In the genomic region with DNA sequence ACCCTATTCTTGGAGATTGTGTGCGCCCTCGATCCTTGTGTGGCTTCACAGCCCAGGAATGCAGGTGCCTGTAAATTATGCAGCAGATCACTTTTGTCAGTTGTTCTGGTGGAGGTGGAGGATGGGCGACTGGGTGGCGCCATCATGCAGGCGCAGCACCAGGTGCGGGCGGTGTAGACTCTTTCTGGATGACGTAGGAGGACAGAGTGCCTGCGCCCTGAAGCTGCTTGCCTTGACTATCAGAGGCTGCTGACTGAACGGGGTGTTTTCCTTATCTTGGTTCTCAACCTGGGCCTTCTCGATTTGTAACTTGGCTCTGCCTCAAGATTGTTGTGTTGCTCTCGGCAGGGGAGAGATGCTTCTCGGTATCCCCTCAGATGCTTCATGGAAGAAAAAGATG, we compare ENCODE assay signal across 16 mouse cellular contexts. TPM values are rescaled to one million over a fixed set of nuclear protein-coding genes. Genes with fewer than 3 reads are reported as not detected.
DNase-seq lines count a peak whose midpoint lies in the region; ATAC-seq and TF ChIP-seq lines count a peak whose summit lies in the region.
"Had no signal": no experiment of that assay in that cellular context is flagged by ENCODE, and none has a peak within 500 bp of the region (broad histone marks: within the 10 kb centered on the region; RNA-seq: fewer than 3 reads in every experiment).

No protein-coding gene starts in this region.

- peak; percentile 98 for ATAC-seq in megakaryocyte progenitor cell, adult 5-6 weeks (replicated peaks; ENCODE audit: poor library complexity)
- ATAC-seq: lung, postnatal 0 days had no signal

- peak overlapping the region; percentile 12 for H3K9ac ChIP-seq in MEL (ENCODE audit: control insufficient read depth, low read depth, low read length, poor library complexity, severe bottlenecking)
- H3K9ac ChIP-seq: embryonic facial prominence, embryonic 12.5 days; forebrain, embryonic 12.5 days had no signal

- peaks cover 0 to 1% of the 10 kb centered on the region in 2 experiments; a peak in 2 of 4 replicates for H3K27me3 ChIP-seq in MEL (ENCODE audit: control insufficient read depth in 1 of 2, insufficient read depth in 2 of 2, low read length in 2 of 2)
- no peaks in the 10 kb centered on the region for H3K27me3 ChIP-seq in erythroblast, embryonic 14.5 days (ENCODE audit: control insufficient read depth)
- H3K27me3 ChIP-seq: embryonic facial prominence, embryonic 12.5 days; forebrain, embryonic 12.5 days had no signal

- DNase-seq in right cerebral cortex, adult 18-20 months = peak; percentile 7
- no peak for DNase-seq in right cerebral cortex, postnatal 10 days (ENCODE audit: low spot score in 2 of 2)
- DNase-seq in MEL (ENCODE audit: low read depth, low spot score) = peak; percentile 95
- DNase-seq in frontal cortex, adult 2 months (ENCODE audit: extremely low spot score in 1 of 2, low spot score in 1 of 2) = no peak
- no peak for DNase-seq in urinary bladder, adult 18-20 months (ENCODE audit: low spot score in 2 of 2)
- no peak for DNase-seq in yolk sac, embryonic 10.5 days (ENCODE audit: low spot score)
- DNase-seq: adrenal gland, adult 2 months; gastrocnemius, adult 2 months; kidney, postnatal 36 days; layer of hippocampus, postnatal 36 days; right cerebral cortex, postnatal 25 days had no signal

- no peak for TF ChIP-seq RAD21 in MEL (IDR thresholded peaks at IDR 0.05; ENCODE audit: low read depth, low read length)

- TF ChIP-seq POLR2A in MEL (IDR thresholded peaks at IDR 0.05; ENCODE audit: control insufficient read depth in 1 of 2, insufficient read depth in 1 of 2, low read depth in 1 of 2, low read length in 2 of 2, poor library complexity in 1 of 2) = no peak

- TF ChIP-seq CTCF in MEL (IDR thresholded peaks at IDR 0.05 in 2 of 3, conservative IDR thresholded peaks at IDR 0.05 in 1 of 3; ENCODE audit: control insufficient read depth in 1 of 3, insufficient read depth in 1 of 3, low read depth in 2 of 3, low read length in 3 of 3, poor library complexity in 1 of 3, severe bottlenecking in 1 of 3) = peak in 1 of 3 experiments; percentile 9; a peak in 1 of 6 replicates

- no peaks in the 10 kb centered on the region for H3K9me3 ChIP-seq in MEL (replicated peaks; ENCODE audit: insufficient read depth, low read length)
- peaks cover 3% of the 10 kb centered on the region; the same call in 1 of the 2 replicates for H3K9me3 ChIP-seq in erythroblast, embryonic 14.5 days (ENCODE audit: control insufficient read depth, low read length)
- H3K9me3 ChIP-seq: embryonic facial prominence, embryonic 12.5 days; forebrain, embryonic 12.5 days had no signal

- peak; percentile 84 to 90 for TF ChIP-seq EP300 in MEL (IDR thresholded peaks at IDR 0.05; ENCODE audit: low read depth in 1 of 2, low read length in 2 of 2)

- peaks cover 0 to 5% of the 10 kb centered on the region in 2 experiments; a peak in 1 of 4 replicates for H3K36me3 ChIP-seq in MEL (ENCODE audit: control insufficient read depth in 1 of 2, insufficient read depth in 2 of 2, low read length in 2 of 2)
- H3K36me3 ChIP-seq in erythroblast, embryonic 14.5 days (ENCODE audit: control insufficient read depth) = no peaks in the 10 kb centered on the region
- H3K36me3 ChIP-seq: embryonic facial prominence, embryonic 12.5 days; forebrain, embryonic 12.5 days had no signal

- H3K79me2 ChIP-seq in MEL (ENCODE audit: control insufficient read depth, insufficient read depth, low read length, poor library complexity) = no peaks in the 10 kb centered on the region

- peak overlapping the region; percentile 16 to 38; a peak in 2 of 4 replicates for H3K4me3 ChIP-seq in MEL (ENCODE audit: control insufficient read depth in 1 of 2, insufficient read depth in 1 of 2, low read depth in 2 of 2, low read length in 2 of 2)
- H3K4me3 ChIP-seq in erythroblast, embryonic 14.5 days (replicated peaks) = peak overlapping the region; percentile 36
- H3K4me3 ChIP-seq: embryonic facial prominence, embryonic 12.5 days; forebrain, embryonic 12.5 days; gastrocnemius, adult 2 months had no signal

- peak overlapping the region; percentile 4; the same call in 1 of the 2 replicates for H3K27ac ChIP-seq in MEL (ENCODE audit: control insufficient read depth, low read depth, low read length)
- H3K27ac ChIP-seq: embryonic facial prominence, embryonic 12.5 days; forebrain, embryonic 12.5 days; gastrocnemius, adult 2 months had no signal

- peaks cover 3 to 19% of the 10 kb centered on the region in 2 experiments for H3K4me1 ChIP-seq in MEL (ENCODE audit: control insufficient read depth in 1 of 2, insufficient read depth in 2 of 2, low read length in 2 of 2)
- H3K4me1 ChIP-seq in erythroblast, embryonic 14.5 days (ENCODE audit: control insufficient read depth) = peaks cover 46% of the 10 kb centered on the region
- H3K4me1 ChIP-seq: embryonic facial prominence, embryonic 12.5 days; forebrain, embryonic 12.5 days had no signal

TF ChIP-seq in MEL, 35 proteins besides CTCF, POLR2A, EP300 and RAD21 (continues in another document):
- TF ChIP-seq UBTF (IDR thresholded peaks at IDR 0.05; ENCODE audit: borderline replicate concordance, insufficient read depth, low read depth, low read length) (no peak), MXI1 (IDR thresholded peaks at IDR 0.05; ENCODE audit: low read depth, low read length) (peak; percentile 48; the same call in 1 of the 2 replicates), ETS1 (IDR thresholded peaks at IDR 0.05; ENCODE audit: low read depth, low read length) (peak; percentile 92), MYB (IDR thresholded peaks at IDR 0.05; ENCODE audit: low read depth, low read length) (no peak), ZKSCAN1 (IDR thresholded peaks at IDR 0.05; ENCODE audit: low read depth, low read length) (no peak), POLR2AphosphoS5 (IDR thresholded peaks at IDR 0.05; ENCODE audit: borderline replicate concordance, low read depth, low read length) (no peak), USF1 (IDR thresholded peaks at IDR 0.05; ENCODE audit: low read depth, low read length) (no peak), TCF12 (IDR thresholded peaks at IDR 0.05; ENCODE audit: low read depth, low read length) (peak; percentile 94), NELFE (IDR thresholded peaks at IDR 0.05; ENCODE audit: low read depth, low read length) (no peak), GATA1 (IDR thresholded peaks at IDR 0.05; ENCODE audit: low read depth, low read length) (peak; percentile 95), ZMIZ1 (IDR thresholded peaks at IDR 0.05; ENCODE audit: low read depth, low read length) (no peak), HCFC1 (IDR thresholded peaks at IDR 0.05; ENCODE audit: low read depth, low read length) (peak; percentile 51; the same call in 1 of the 2 replicates), ELF1 (IDR thresholded peaks at IDR 0.05; ENCODE audit: low read depth, low read length) (no peak), MYC (IDR thresholded peaks at IDR 0.05; ENCODE audit: low read depth, low read length) (no peak), TBP (IDR thresholded peaks at IDR 0.05; ENCODE audit: low read depth, low read length) (0 out of 2 replicates have a peak, but pooled peaks have one; percentile 25), SMC3 (IDR thresholded peaks at IDR 0.05; ENCODE audit: low read depth, low read length) (no peak), CHD1 (IDR thresholded peaks at IDR 0.05; ENCODE audit: low read depth, low read length) (no peak), MAFK (IDR thresholded peaks at IDR 0.05; ENCODE audit: borderline replicate concordance, low read depth, low read length) (no peak), MEF2A (IDR thresholded peaks at IDR 0.05; ENCODE audit: extremely low read depth, insufficient replicate concordance, low read depth, low read length, poor library complexity, severe bottlenecking) (no peak), TAL1 (IDR thresholded peaks at IDR 0.05; ENCODE audit: low read length) (peak; percentile 87), GABPA (IDR thresholded peaks at IDR 0.05; ENCODE audit: low read depth, low read length) (no peak), BHLHE40 (IDR thresholded peaks at IDR 0.05; ENCODE audit: borderline replicate concordance, low read depth, low read length) (peak; percentile 42; the same call in 1 of the 2 replicates), SIN3A (IDR thresholded peaks at IDR 0.05; ENCODE audit: low read length) (no peak; the same call in 1 of the 2 replicates), E2F4 (IDR thresholded peaks at IDR 0.05; ENCODE audit: borderline replicate concordance, low read depth, low read length) (no peak), CHD2 (IDR thresholded peaks at IDR 0.05; ENCODE audit: low read length) (peak; percentile 11; the same call in 1 of the 2 replicates), NRF1 (IDR thresholded peaks at IDR 0.05; ENCODE audit: insufficient read depth, low read depth, low read length, poor library complexity, severe bottlenecking) (peak; percentile 47; the same call in 1 of the 2 replicates), POLR2AphosphoS2 (IDR thresholded peaks at IDR 0.05; ENCODE audit: low read length) (no peak), ZNF384 (IDR thresholded peaks at IDR 0.05; ENCODE audit: low read depth, low read length) (peak; percentile 35; the same call in 1 of the 2 replicates), MAZ (IDR thresholded peaks at IDR 0.05; ENCODE audit: low read depth, low read length) (no peak), ZC3H11A (IDR thresholded peaks at IDR 0.05; ENCODE audit: low read depth, low read length) (no peak), MAX (IDR thresholded peaks at IDR 0.05; ENCODE audit: low read length) (no peak), JUND (IDR thresholded peaks at IDR 0.05; ENCODE audit: low read depth, low read length) (0 out of 2 replicates have a peak, but pooled peaks have one; percentile 56)

RNA-seq across cellular contexts. Expression of a gene that starts 13.1 kb away (rescaled TPM):
- total RNA-seq in MEL (2012; rRNA removed) = 13.3 and 14.9 TPM in 2 replicates
- polyA plus RNA-seq in MEL (2012; ENCODE audit: insufficient read depth in 1 of 2, insufficient read length in 2 of 2, low read depth in 1 of 2, low replicate concordance in 2 of 2, missing spikeins in 1 of 2) = 10 to 100 TPM in 1 of 2 experiments, not detected in 1; 15.5 TPM
- polyA plus RNA-seq in erythroblast, embryonic 14.5 days (2012) = 3.4 and 5.9 TPM in 2 replicates
- total RNA-seq in megakaryocyte progenitor cell, adult 5-6 weeks (2015) = 27.7 and 31.8 TPM in 2 replicates
- 12.4 and 13.4 TPM in 2 replicates for total RNA-seq in megakaryocyte progenitor cell, adult 5-6 weeks (2017)
- 12.9 and 13.3 TPM in 2 replicates for polyA plus RNA-seq in frontal cortex, adult 2 months (2012; rRNA removed)

RNA-seq across cellular contexts. Expression of a gene that starts 55.0 kb away (rescaled TPM):
- 5.9 and 8.6 TPM in 2 replicates for total RNA-seq in MEL (2012; rRNA removed)
- polyA plus RNA-seq in MEL (2012; ENCODE audit: insufficient read depth in 1 of 2, insufficient read length in 2 of 2, low read depth in 1 of 2, low replicate concordance in 2 of 2, missing spikeins in 1 of 2) = 10 to 100 TPM in 1 of 2 experiments, not detected in 1; 14.7 TPM
- 24.3 and 25.9 TPM in 2 replicates for polyA plus RNA-seq in erythroblast, embryonic 14.5 days (2012)
- 14.6 and 22.1 TPM in 2 replicates for total RNA-seq in megakaryocyte progenitor cell, adult 5-6 weeks (2015)
- 14.3 and 19.8 TPM in 2 replicates for total RNA-seq in megakaryocyte progenitor cell, adult 5-6 weeks (2017)
- 47.9 and 56.4 TPM in 2 replicates for polyA plus RNA-seq in frontal cortex, adult 2 months (2012; rRNA removed)

Comparison
In these comparisons a context has a peak if more than half of its experiments do, and no peak if none do; other contexts are left out.
1. DNase-seq: peak in right cerebral cortex, adult 18-20 months (single experiment) and MEL (single experiment); none in right cerebral cortex, postnatal 10 days (0 of 2), frontal cortex, adult 2 months (0 of 2), urinary bladder, adult 18-20 months (0 of 2) and yolk sac, embryonic 10.5 days (single experiment).